Mouse (Mus musculus) neural tube, embryonic 15.5 days (tissue): ENCODE data around the gene 1700057G04Rik. TPM values are rescaled to one million over a fixed set of nuclear protein-coding genes. Genes with fewer than 3 reads are reported as not detected.
"Not testable (repeated sequence)": the region's sequence is repeated elsewhere in the genome, so short reads cannot be mapped to it uniquely, and the experiment has no call there.

ENCODE experiments used
- ATAC-seq: fragments of 200-750 bp; cut with Nextera tagmentation; 2 replicates; pipeline ENCODE4 v1.8.0; 2017; ENCODE audit warnings: mild to moderate bottlenecking, moderate TSS enrichment, moderate library complexity; ENCODE audit not compliant: low FRiP score
- H3K27ac ChIP-seq: fragments of 300-500 bp; sonication (generic); replicated peaks from 2 replicates; pipeline ENCODE4 v1.5.1; 2015; ENCODE audit warnings: mild to moderate bottlenecking, inconsistent platforms
- H3K27me3 ChIP-seq: fragments of 300-500 bp; sonication (generic); replicated peaks from 2 replicates; pipeline ENCODE4 v1.6.1; 2015; ENCODE audit warnings: inconsistent platforms
- H3K36me3 ChIP-seq: fragments of 300-500 bp; sonication (generic); 2 replicates; pipeline ENCODE4 v1.6.1; 2015; ENCODE audit warnings: inconsistent platforms
- H3K4me1 ChIP-seq: fragments of 300-500 bp; sonication (generic); 2 replicates; pipeline ENCODE4 v1.6.1; 2015; ENCODE audit warnings: inconsistent platforms
- H3K4me2 ChIP-seq: fragments of 300-500 bp; sonication (generic); 2 replicates; pipeline ENCODE4 v1.6.1; 2015; ENCODE audit warnings: inconsistent platforms, mild to moderate bottlenecking, moderate library complexity
- H3K4me3 ChIP-seq: fragments of 300-500 bp; sonication (generic); replicated peaks from 2 replicates; pipeline ENCODE4 v1.5.1; 2015; ENCODE audit warnings: mild to moderate bottlenecking, inconsistent platforms
- H3K9ac ChIP-seq: fragments of 300-500 bp; sonication (generic); replicated peaks from 2 replicates; pipeline ENCODE4 v1.6.1; 2015; ENCODE audit warnings: mild to moderate bottlenecking, inconsistent platforms
- H3K9me3 ChIP-seq: fragments of 300-500 bp; sonication (generic); replicated peaks from 2 replicates; pipeline ENCODE4 v1.6.1; 2016; ENCODE audit warnings: inconsistent platforms
- WGBS: fragments of 180-500 bp; shearing (Covaris S2); methylation state at CpG from one replicate; pipeline ENCODE4 v1.1.7; 2015; ENCODE audit warnings: mixed read lengths; 5-methylcytosine and 5-hydroxymethylcytosine counted together
- polyA plus RNA-seq: library from polyadenylated mRNA; unstranded; fragments of >200 nt; fragmentation: Nextera tagmentation; extraction: Ambion mirVana; gene quantifications from 2 replicates; pipeline ENCODE4 v1.2.1, GENCODE M21; 2015

The 1700057G04Rik gene
- polyA plus RNA-seq, 1 experiment from 2014 or later = not detected

DNA sequence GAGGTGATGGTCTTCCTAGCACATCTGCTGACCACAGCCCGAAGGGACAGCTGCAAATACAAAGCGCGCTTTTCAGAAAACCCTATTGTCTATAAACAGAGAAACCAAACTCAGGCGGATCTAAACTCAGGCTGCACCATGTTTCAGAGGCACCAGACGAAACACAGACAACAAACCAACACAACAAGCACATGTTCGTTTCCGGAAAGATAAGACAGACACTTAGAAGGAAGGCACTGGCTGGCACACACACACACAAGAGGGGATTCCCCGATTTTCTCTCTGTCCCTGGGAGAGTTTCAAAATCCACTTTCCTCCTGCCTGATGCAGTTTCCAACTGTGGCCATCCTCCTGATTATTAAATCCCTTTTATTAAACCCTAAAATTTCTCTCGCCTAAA is 16.8 kb downstream of the 1700057G04Rik start:
- not testable (repeated sequence) for H3K9ac ChIP-seq, H3K27ac ChIP-seq, H3K27me3 ChIP-seq, H3K4me3 ChIP-seq, H3K4me2 ChIP-seq, ATAC-seq, H3K36me3 ChIP-seq, H3K4me1 ChIP-seq, H3K9me3 ChIP-seq
- 88% methylated on average over 9 of the region's 9 CpGs for WGBS

DNA sequence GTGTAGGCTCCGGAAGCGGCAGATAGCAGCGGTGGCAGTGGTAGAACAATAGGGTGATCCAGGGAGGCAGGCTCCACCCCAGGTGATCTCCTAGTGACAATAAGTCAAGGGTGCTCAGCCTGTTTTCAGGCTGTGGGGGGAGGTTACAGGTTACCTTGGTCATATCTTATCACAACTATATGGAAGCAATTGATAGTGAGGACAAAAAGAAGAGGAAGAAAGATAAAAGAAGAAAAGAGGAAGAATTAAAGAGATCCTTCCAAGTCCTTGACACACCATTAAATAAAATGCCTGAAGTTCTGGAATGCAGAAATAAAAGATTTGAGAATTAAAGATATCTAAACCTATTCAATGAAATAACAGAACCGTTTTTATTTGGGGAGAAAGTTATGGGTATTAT is 17.6 kb downstream of the 1700057G04Rik start:
- Histone ChIP-seq H3K4me3 (no peak overlapping the region), H3K36me3 (no peaks in the 10 kb centered on the region), H3K4me1 (no peaks in the 10 kb centered on the region), H3K27ac (no peak overlapping the region), H3K9ac (no peak overlapping the region), H3K9me3 (no peaks in the 10 kb centered on the region), H3K27me3 (no peaks in the 10 kb centered on the region), H3K4me2 (no peak overlapping the region)
- ATAC-seq = no peak
- WGBS = 88% methylated on average over 4 of the region's 4 CpGs

DNA sequence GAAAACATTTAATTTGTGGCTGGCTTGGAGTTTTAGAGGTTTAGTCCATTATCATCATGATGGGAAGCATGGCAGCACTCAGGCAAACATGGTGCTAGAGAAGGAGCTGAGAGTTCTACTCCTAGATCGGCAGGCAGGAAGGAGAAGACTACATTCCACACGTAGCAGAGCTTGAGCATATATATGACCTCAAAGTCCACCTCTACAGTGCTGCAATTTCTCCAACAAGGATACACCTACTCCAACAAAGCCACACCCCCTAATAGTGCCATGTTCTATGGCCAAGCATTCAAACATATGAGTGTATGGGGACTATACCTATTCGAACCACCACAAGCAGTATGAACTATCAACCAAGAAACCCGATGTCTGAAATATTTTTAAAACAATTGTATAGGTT is 22.2 kb downstream of the 1700057G04Rik start:
- Histone ChIP-seq H3K4me3 (no peak overlapping the region), H3K27ac (no peak overlapping the region)
- 91% methylated on average over 4 of the region's 4 CpGs for WGBS

DNA sequence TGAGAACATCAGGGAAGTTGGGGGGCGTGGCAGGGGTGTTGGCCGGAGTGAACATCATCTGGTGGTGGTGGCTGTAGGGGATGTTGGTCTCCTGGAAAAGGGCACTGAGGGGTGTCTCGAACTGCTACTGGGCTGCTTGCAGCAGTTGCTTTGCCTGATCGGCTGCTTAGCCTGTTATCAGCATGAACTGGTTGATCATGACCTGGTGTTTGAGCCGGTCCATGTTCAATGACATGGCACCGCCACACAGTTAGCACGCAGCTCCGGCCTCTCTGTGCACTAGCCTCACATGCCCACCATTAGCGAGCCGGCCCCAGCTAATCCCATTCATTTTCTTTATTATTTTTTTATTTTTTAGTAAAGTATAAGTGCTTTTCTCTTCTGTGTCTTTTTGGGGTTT is 25.7 kb downstream of the 1700057G04Rik start:
- Histone ChIP-seq H3K9ac (no peak overlapping the region), H3K4me2 (no peak overlapping the region), H3K4me3 (no peak overlapping the region), H3K9me3 (no peaks in the 10 kb centered on the region), H3K4me1 (no peaks in the 10 kb centered on the region), H3K27me3 (no peaks in the 10 kb centered on the region), H3K27ac (no peak overlapping the region), H3K36me3 (no peaks in the 10 kb centered on the region)
- no peak for ATAC-seq
- WGBS = 93% methylated on average over 10 of the region's 10 CpGs

More for the DNA sequence above, 22.2 kb downstream of the 1700057G04Rik start:
- Histone ChIP-seq H3K27me3 (no peaks in the 10 kb centered on the region), H3K36me3 (no peaks in the 10 kb centered on the region), H3K9ac (no peak overlapping the region), H3K9me3 (no peaks in the 10 kb centered on the region), H3K4me2 (no peak overlapping the region), H3K4me1 (no peaks in the 10 kb centered on the region)
- no peak for ATAC-seq

DNA sequence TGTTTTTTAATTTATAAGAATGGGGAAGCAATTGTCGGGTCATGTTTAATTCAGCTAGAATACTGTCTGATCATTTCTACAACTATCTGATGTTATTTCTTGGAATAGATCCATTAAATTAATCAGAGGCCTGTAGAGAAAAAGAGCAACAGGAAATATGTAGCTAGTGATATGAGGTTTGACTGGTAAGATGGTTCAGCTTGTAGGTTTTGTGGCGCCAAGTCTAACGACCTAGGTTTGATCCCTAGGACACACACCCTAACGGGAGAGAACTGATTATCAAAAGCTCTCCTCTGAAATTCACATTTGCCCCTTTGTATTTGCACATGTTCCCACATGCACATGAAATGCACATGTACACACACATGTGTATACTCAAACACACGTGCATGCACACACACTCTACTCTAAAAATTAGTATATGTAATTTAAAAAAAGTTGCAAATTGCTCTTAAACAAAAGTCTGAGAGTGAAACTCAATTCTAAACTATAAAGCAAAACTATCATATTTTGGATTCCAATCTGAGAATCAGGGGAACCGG is 26.2 kb downstream of the 1700057G04Rik start:
- 92% methylated on average over 6 of the region's 6 CpGs for WGBS
- Histone ChIP-seq H3K27me3 (no peaks in the 10 kb centered on the region), H3K4me3 (no peak overlapping the region), H3K4me2 (no peak overlapping the region), H3K9me3 (no peaks in the 10 kb centered on the region), H3K27ac (no peak overlapping the region), H3K36me3 (no peaks in the 10 kb centered on the region), H3K4me1 (no peaks in the 10 kb centered on the region), H3K9ac (no peak overlapping the region)
- ATAC-seq = no peak

DNA sequence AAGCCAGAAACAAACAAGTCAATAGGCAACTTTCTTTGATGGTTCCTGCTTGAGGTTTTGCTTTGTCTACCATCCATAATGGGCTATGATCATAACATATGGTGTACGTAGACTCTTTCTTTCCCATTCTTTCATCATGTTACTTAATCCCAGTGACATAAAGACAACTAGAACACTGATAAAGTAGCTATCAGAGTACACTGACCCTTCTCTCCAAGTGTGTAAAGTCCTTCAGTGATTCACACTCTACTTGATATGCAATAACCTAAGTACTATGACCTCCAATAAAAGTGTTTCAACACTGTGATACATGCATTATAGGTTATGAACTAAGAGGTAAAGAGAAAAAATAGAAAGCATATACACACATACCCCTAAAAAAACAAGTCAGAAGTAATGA is 27.9 kb downstream of the 1700057G04Rik start:
- Histone ChIP-seq H3K27me3 (no peaks in the 10 kb centered on the region), H3K9ac (no peak overlapping the region), H3K36me3 (no peaks in the 10 kb centered on the region), H3K4me2 (no peak overlapping the region), H3K27ac (no peak overlapping the region), H3K4me1 (no peaks in the 10 kb centered on the region), H3K9me3 (no peaks in the 10 kb centered on the region), H3K4me3 (no peak overlapping the region)
- ATAC-seq = no peak
- WGBS = 93% methylated on average over 1 of the region's 1 CpGs

DNA sequence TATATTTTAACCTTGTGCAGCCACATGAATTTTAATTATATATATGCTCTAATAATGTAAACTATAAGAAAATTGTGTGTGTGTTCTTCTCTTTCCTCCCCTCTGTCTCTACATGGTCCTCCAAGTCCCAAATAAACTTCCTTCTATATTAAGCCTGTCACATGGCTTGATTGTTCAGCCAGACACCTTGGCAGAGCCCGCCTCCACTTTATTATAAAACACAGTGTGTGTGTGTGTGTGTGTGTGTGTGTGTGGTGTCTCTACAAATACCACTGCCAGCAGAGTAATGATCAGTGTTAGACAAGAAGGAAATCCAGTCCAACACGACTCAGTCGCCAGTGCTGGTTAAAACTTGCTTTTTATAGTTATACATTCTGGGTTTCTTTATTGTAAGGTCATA is 28.5 kb downstream of the 1700057G04Rik start:
- H3K4me3 ChIP-seq = no peak overlapping the region
- 93% methylated on average over 3 of the region's 3 CpGs for WGBS
- no peaks in the 10 kb centered on the region for H3K27me3 ChIP-seq
- H3K36me3 ChIP-seq = no peaks in the 10 kb centered on the region
- H3K9ac ChIP-seq = no peak overlapping the region
- H3K9me3 ChIP-seq = no peaks in the 10 kb centered on the region
- H3K4me1 ChIP-seq = no peaks in the 10 kb centered on the region
- ATAC-seq = no peak
- H3K27ac ChIP-seq = no peak overlapping the region
- H3K4me2 ChIP-seq = no peak overlapping the region

DNA sequence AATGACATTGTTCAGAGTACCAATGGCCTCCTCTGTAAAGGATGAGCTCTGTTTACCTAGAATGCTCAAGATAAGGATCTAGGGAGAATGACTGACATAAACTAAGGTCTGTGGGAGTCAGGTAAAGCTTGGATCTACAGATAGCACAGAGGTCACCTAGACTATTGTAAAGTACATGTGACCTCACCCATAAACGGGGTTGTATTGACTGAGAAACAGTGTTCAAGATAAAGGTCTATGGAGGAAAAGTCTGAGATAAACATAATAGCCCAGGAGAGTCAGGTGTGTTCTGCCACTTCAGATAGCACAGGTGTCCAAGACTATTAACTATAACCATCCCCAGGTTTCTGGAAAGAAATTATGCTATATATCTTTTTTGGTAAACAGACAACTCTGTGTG is 29.8 kb downstream of the 1700057G04Rik start:
- H3K4me3 ChIP-seq = no peak overlapping the region
- H3K9ac ChIP-seq = no peak overlapping the region
- H3K9me3 ChIP-seq = no peaks in the 10 kb centered on the region
- ATAC-seq = no peak
- H3K4me2 ChIP-seq = no peak overlapping the region
- H3K27me3 ChIP-seq = no peaks in the 10 kb centered on the region
- no peaks in the 10 kb centered on the region for H3K4me1 ChIP-seq
- no peaks in the 10 kb centered on the region for H3K36me3 ChIP-seq
- no peak overlapping the region for H3K27ac ChIP-seq
- 88% methylated on average over 1 of the region's 1 CpGs for WGBS

DNA sequence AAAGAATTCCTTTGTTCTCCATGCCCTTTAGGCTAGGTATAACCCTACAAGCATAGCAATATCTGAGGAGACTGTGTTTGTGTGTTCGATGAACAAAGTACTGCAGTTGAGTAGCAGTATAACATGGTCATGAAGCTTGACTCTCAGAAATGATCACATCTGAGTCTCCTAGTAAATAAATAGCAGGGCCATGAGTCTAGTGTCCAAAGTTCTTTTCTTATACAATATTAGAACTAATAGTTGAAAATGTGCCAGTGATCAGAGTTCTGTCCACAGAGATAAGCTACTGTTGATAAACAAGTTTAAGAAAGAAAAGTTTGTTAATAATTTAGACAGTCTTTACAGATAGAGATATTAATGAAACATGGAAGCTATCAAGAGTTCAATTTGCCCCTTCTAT is 42.7 kb downstream of the 1700057G04Rik start:
- Histone ChIP-seq H3K9ac (no peak overlapping the region), H3K27me3 (no peaks in the 10 kb centered on the region), H3K36me3 (no peaks in the 10 kb centered on the region), H3K9me3 (no peaks in the 10 kb centered on the region), H3K4me3 (no peak overlapping the region), H3K27ac (no peak overlapping the region), H3K4me2 (no peak overlapping the region), H3K4me1 (no peaks in the 10 kb centered on the region)
- ATAC-seq = no peak
- 98% methylated on average over 1 of the region's 1 CpGs for WGBS

DNA sequence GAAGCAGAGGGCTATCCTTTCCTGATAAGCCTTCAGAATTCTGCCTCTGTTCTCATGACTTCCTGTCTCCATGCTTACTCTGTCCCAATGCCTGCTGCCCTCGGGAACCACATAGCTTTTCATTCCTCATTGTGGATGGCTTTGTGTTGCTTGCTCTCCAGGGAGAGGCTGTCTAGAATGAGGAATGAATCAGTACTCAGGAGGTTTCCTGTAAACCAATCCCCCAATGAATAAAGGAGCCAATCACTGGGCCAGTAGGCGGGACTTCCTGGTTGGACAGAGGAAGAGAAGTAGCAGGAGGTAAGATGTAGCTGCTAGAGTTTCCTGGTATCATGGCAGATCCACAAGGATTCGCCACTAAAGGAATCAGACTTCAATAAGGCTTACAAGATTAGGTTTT is 44.1 kb downstream of the 1700057G04Rik start:
- ATAC-seq = no peak
- no peak overlapping the region for H3K27ac ChIP-seq
- H3K4me2 ChIP-seq = no peak overlapping the region
- no peaks in the 10 kb centered on the region for H3K9me3 ChIP-seq
- no peaks in the 10 kb centered on the region for H3K4me1 ChIP-seq
- no peak overlapping the region for H3K4me3 ChIP-seq
- no peaks in the 10 kb centered on the region for H3K27me3 ChIP-seq
- H3K9ac ChIP-seq = no peak overlapping the region
- WGBS = 64% methylated on average over 3 of the region's 3 CpGs
- no peaks in the 10 kb centered on the region for H3K36me3 ChIP-seq

DNA sequence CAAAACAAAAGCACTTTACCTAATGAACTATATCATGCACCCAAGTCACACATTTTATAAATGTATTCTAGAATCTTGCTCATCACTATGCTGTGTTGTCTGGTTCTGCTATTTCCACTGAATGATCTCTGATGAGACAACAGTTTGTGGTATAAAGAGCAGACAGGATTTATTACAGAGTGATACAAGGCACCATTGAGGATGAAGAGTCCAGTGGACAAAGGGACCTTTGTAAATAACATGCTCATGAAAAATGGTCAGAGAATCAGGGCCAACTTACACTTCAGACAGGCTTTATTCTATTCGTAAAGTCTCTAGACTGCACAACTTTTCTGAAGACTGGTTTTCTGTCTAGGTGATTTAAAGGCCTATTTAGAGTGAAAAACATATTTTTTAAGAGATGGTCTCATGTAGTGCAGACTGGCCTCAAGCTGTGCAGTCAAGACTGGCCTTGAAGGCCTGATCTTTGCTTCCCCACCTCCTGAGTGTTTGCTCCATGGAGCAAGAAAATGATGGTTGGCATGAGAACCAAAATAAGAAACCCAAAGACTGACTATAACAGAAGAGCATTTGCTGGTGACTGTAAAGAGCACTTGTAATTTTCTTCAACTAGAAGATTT is 51.6 kb downstream of the 1700057G04Rik start:
- H3K27ac ChIP-seq = no peak overlapping the region
- no peak overlapping the region for H3K9ac ChIP-seq
- WGBS = 16% methylated on average over 1 of the region's 1 CpGs
- no peak overlapping the region for H3K4me2 ChIP-seq
- no peaks in the 10 kb centered on the region for H3K27me3 ChIP-seq
- no peaks in the 10 kb centered on the region for H3K9me3 ChIP-seq
- no peak overlapping the region for H3K4me3 ChIP-seq
- H3K4me1 ChIP-seq = no peaks in the 10 kb centered on the region
- ATAC-seq = peak; percentile 59; the same call in 1 of the 2 replicates
- H3K36me3 ChIP-seq = no peaks in the 10 kb centered on the region

DNA sequence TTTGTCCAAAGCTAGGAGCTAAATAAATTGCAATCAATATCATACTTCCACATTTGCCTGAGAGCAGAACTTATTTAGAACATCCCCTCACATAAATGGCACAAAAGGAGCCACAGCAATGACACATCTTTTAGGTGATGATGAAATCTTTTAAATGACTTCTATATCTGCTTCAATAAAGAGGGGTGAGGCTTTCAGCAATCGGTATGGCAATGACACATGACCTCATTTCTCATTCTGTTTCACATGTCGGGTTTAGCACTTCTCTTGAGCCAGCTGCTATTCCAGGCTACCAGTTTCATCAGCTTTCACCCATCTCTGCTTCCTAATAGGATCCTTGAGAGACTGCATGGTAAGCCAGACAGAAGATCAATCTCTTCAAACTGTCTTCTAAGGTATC is 54.3 kb downstream of the 1700057G04Rik start:
- no peaks in the 10 kb centered on the region for H3K4me1 ChIP-seq
- no peaks in the 10 kb centered on the region for H3K27me3 ChIP-seq
- H3K4me2 ChIP-seq = no peak overlapping the region
- ATAC-seq = no peak
- H3K27ac ChIP-seq = no peak overlapping the region
- H3K9ac ChIP-seq = no peak overlapping the region
- no peaks in the 10 kb centered on the region for H3K36me3 ChIP-seq
- 88% methylated on average over 2 of the region's 2 CpGs for WGBS
- H3K9me3 ChIP-seq = no peaks in the 10 kb centered on the region
- H3K4me3 ChIP-seq = no peak overlapping the region
